Mouse (Mus musculus) CH12.LX (cell line): ENCODE data around the gene Agap1. TPM values are rescaled to one million over a fixed set of nuclear protein-coding genes. Genes with fewer than 3 reads are reported as not detected.

Source experiments
- DNase-seq: peaks from one replicate; pipeline ENCODE4 v3.0.0-alpha.2; 2013; ENCODE audit errors: extremely low read depth
- H3K27ac ChIP-seq: 2 replicates; pipeline ENCODE4 v1.5.1; 2012; ENCODE audit warnings: low read depth, mild to moderate bottlenecking, control low read depth, moderate library complexity; ENCODE audit not compliant: insufficient read depth
- H3K27me3 ChIP-seq: replicated peaks from 2 replicates; pipeline ENCODE3; 2012; ENCODE audit warnings: inconsistent platforms
- H3K36me3 ChIP-seq, 2 experiments: replicated peaks in 1 of 2; 2 replicates each; pipeline versions ENCODE3 to v1.6.1; 2012; ENCODE audit warnings: inconsistent platforms in 1 of 2, low read length in 1 of 2, mild to moderate bottlenecking in 1 of 2, mixed read lengths in 1 of 2, moderate library complexity in 1 of 2; ENCODE audit not compliant: control insufficient read depth in 1 of 2, insufficient read depth in 1 of 2
- H3K4me1 ChIP-seq, 2 experiments: 2 replicates each; pipeline ENCODE4 v1.6.1; 2012; ENCODE audit warnings: inconsistent platforms in 1 of 2, moderate library complexity in 1 of 2; ENCODE audit not compliant: insufficient read depth in 2 of 2, control insufficient read depth in 1 of 2
- H3K4me2 ChIP-seq: 2 replicates; pipeline ENCODE4 v1.6.1; 2012; ENCODE audit warnings: low read depth, mild to moderate bottlenecking, control low read depth; ENCODE audit not compliant: poor library complexity, insufficient read depth, severe bottlenecking
- H3K4me3 ChIP-seq, 3 experiments: fragments of 150-350 bp in 1 of 3; sonication (generic) in 1 of 3; replicated peaks in 1 of 3; 2 replicates each; pipeline versions ENCODE3 to v1.5.1; 2011 to 2012; ENCODE audit warnings: low read depth in 2 of 3, low read length in 2 of 3, mild to moderate bottlenecking in 2 of 3, moderate library complexity in 2 of 3, control low read depth in 1 of 3, improper control_type of control experiment in 1 of 3, inconsistent platforms in 1 of 3, mixed read lengths in 1 of 3; ENCODE audit not compliant: poor library complexity in 1 of 3
- H3K79me2 ChIP-seq: replicated peaks from 2 replicates; pipeline ENCODE4 v1.6.1; 2012; ENCODE audit warnings: mild to moderate bottlenecking, moderate library complexity; ENCODE audit not compliant: control insufficient read depth, poor library complexity, insufficient read depth, severe bottlenecking; ENCODE audit errors: extremely low read depth
- H3K9ac ChIP-seq: 2 replicates; pipeline ENCODE4 v1.6.1; 2012; ENCODE audit warnings: low read depth, mild to moderate bottlenecking, control low read depth, moderate library complexity; ENCODE audit not compliant: insufficient read depth
- H3K9me3 ChIP-seq: replicated peaks from 2 replicates; pipeline ENCODE3; 2012; ENCODE audit warnings: low read length, inconsistent platforms, mixed read lengths
- BHLHE40 ChIP-seq: IDR thresholded peaks from 2 replicates; pipeline ENCODE4 v1.6.1; 2011; ENCODE audit warnings: mild to moderate bottlenecking, low read depth, low read length, improper control_type of control experiment
- CHD1 ChIP-seq: IDR thresholded peaks from 2 replicates; pipeline ENCODE4 v1.6.1; 2012; ENCODE audit warnings: low read depth, low read length, improper control_type of control experiment, inconsistent platforms
- CHD2 ChIP-seq: IDR thresholded peaks from 2 replicates; pipeline ENCODE4 v1.6.1; 2011; ENCODE audit warnings: low read length, improper control_type of control experiment
- CTCF ChIP-seq, 2 experiments: IDR thresholded peaks in 1 of 2; conservative IDR thresholded peaks in 1 of 2; 2 replicates each; pipeline ENCODE4 v1.5.1; 2011 to 2012; ENCODE audit warnings: low read depth in 2 of 2, low read length in 2 of 2, improper control_type of control experiment in 1 of 2, inconsistent platforms in 1 of 2, mild to moderate bottlenecking in 1 of 2, moderate library complexity in 1 of 2
- E2F4 ChIP-seq: IDR thresholded peaks from 2 replicates; pipeline ENCODE4 v1.6.1; 2011; ENCODE audit warnings: low read depth, low read length, improper control_type of control experiment; ENCODE audit not compliant: insufficient replicate concordance
- EP300 ChIP-seq: IDR thresholded peaks from 2 replicates; pipeline ENCODE4 v1.6.1; 2011; ENCODE audit warnings: low read length, improper control_type of control experiment
- GABPA ChIP-seq: IDR thresholded peaks from 2 replicates; pipeline ENCODE4 v1.6.1; 2012; ENCODE audit warnings: low read depth, low read length, improper control_type of control experiment, inconsistent platforms; ENCODE audit not compliant: insufficient replicate concordance
- HCFC1 ChIP-seq: IDR thresholded peaks from 2 replicates; pipeline ENCODE4 v1.6.1; 2012; ENCODE audit warnings: low read depth, mild to moderate bottlenecking, inconsistent platforms, low read length, improper control_type of control experiment
- IRF4 ChIP-seq: IDR thresholded peaks from 2 replicates; pipeline ENCODE4 v1.6.1; 2014; ENCODE audit warnings: low read depth, mild to moderate bottlenecking, inconsistent platforms, low read length, improper control_type of control experiment
- JUND ChIP-seq: conservative IDR thresholded peaks from 2 replicates; pipeline ENCODE4 v1.6.1; 2011; ENCODE audit warnings: low read depth, low read length, improper control_type of control experiment
- KAT2A ChIP-seq: IDR thresholded peaks from 2 replicates; pipeline ENCODE4 v1.6.1; 2012; ENCODE audit warnings: low read length, improper control_type of control experiment, inconsistent platforms; ENCODE audit not compliant: insufficient replicate concordance
- MAFK ChIP-seq: IDR thresholded peaks from 2 replicates; pipeline ENCODE4 v1.6.1; 2011; ENCODE audit warnings: low read length, improper control_type of control experiment; ENCODE audit not compliant: insufficient replicate concordance
- MAZ ChIP-seq: IDR thresholded peaks from 2 replicates; pipeline ENCODE4 v1.6.1; 2012; ENCODE audit warnings: low read depth, mild to moderate bottlenecking, inconsistent platforms, low read length, improper control_type of control experiment, moderate library complexity
- MEF2A ChIP-seq: IDR thresholded peaks from 2 replicates; pipeline ENCODE4 v1.6.1; 2014; ENCODE audit warnings: low read depth, mild to moderate bottlenecking, inconsistent platforms, low read length, improper control_type of control experiment, borderline replicate concordance
- MXI1 ChIP-seq: IDR thresholded peaks from 2 replicates; pipeline ENCODE4 v1.6.1; 2011; ENCODE audit warnings: mild to moderate bottlenecking, low read depth, low read length, improper control_type of control experiment
- MYC ChIP-seq: IDR thresholded peaks from 2 replicates; pipeline ENCODE4 v1.6.1; 2011; ENCODE audit warnings: low read depth, mild to moderate bottlenecking, improper control_type of control experiment, low read length
- NELFE ChIP-seq: IDR thresholded peaks from 2 replicates; pipeline ENCODE4 v1.6.1; 2011; ENCODE audit warnings: low read depth, low read length, improper control_type of control experiment
- PAX5 ChIP-seq: IDR thresholded peaks from 2 replicates; pipeline ENCODE4 v1.6.1; 2012; ENCODE audit warnings: low read length, inconsistent platforms, mixed read lengths
- POLR2A ChIP-seq: IDR thresholded peaks from 2 replicates; pipeline ENCODE4 v1.6.1; 2011; ENCODE audit warnings: low read depth, mild to moderate bottlenecking, improper control_type of control experiment, low read length
- POLR2AphosphoS2 ChIP-seq: IDR thresholded peaks from 2 replicates; pipeline ENCODE4 v1.6.1; 2011; ENCODE audit warnings: low read depth, low read length, improper control_type of control experiment
- RAD21 ChIP-seq: IDR thresholded peaks from 2 replicates; pipeline ENCODE4 v1.6.1; 2011; ENCODE audit warnings: low read depth, mild to moderate bottlenecking, low read length, improper control_type of control experiment, moderate library complexity
- RCOR1 ChIP-seq: conservative IDR thresholded peaks from 2 replicates; pipeline ENCODE4 v1.6.1; 2012; ENCODE audit warnings: low read depth, mild to moderate bottlenecking, inconsistent platforms, low read length, improper control_type of control experiment
- SIN3A ChIP-seq: IDR thresholded peaks from 2 replicates; pipeline ENCODE4 v1.6.1; 2012; ENCODE audit warnings: low read length, improper control_type of control experiment, inconsistent platforms
- SMC3 ChIP-seq: IDR thresholded peaks from 2 replicates; pipeline ENCODE4 v1.6.1; 2011; ENCODE audit warnings: low read depth, low read length, improper control_type of control experiment
- TBP ChIP-seq: conservative IDR thresholded peaks from 2 replicates; pipeline ENCODE4 v1.6.1; 2011; ENCODE audit warnings: low read depth, low read length, improper control_type of control experiment
- ZC3H11A ChIP-seq: IDR thresholded peaks from 2 replicates; pipeline ENCODE4 v1.6.1; 2012; ENCODE audit warnings: low read depth, mild to moderate bottlenecking, inconsistent platforms, low read length, improper control_type of control experiment
- ZKSCAN1 ChIP-seq: IDR thresholded peaks from 2 replicates; pipeline ENCODE4 v1.6.1; 2012; ENCODE audit warnings: low read depth, inconsistent platforms, low read length, improper control_type of control experiment, borderline replicate concordance
- dilution Hi-C: fragments of 300-500 bp; cut with MboI; formaldehyde crosslinking; loops from 2 replicates; pipeline ENCODE4 v1.14.3; 2020; ENCODE audit warnings: low sequenced_read_pairs; ENCODE audit not compliant: extremely low pct_unique_long_range_greater_than_20kb, extremely low pct_ligation_motif_present
- in situ Hi-C: fragments of 300-500 bp; cut with MboI; formaldehyde crosslinking; loops from 3 replicates; pipeline ENCODE4 v1.14.3; 2019; ENCODE audit warnings: low sequenced_read_pairs, low pct_ligation_motif_present, low pct_unique_long_range_greater_than_20kb, mixed read lengths
- polyA plus RNA-seq: library from polyadenylated mRNA; unstranded; fragments of >175 nt; gene quantifications from 2 replicates; pipeline ENCODE4 v1.2.1, GENCODE M21; 2012; ENCODE audit warnings: low read depth; ENCODE audit not compliant: insufficient read length
- total RNA-seq, 2 experiments: library from RNA; depleted of rRNA; stranded (reverse); fragments of 300-350 nt in 1 of 2; fragments of >200 nt in 1 of 2; gene quantifications; 2 replicates each; pipeline ENCODE4 v1.2.3; 2012 to 2014

Gene Agap1
- total and polyA plus RNA-seq, 3 experiments, result not detected

- H3K9ac ChIP-seq, result no peak overlapping the region
- TF ChIP-seq E2F4 (no peak), EP300 (no peak), NELFE (no peak), CHD2 (no peak), TBP (no peak), MAZ (no peak), JUND (no peak), SMC3 (no peak), CHD1 (no peak), SIN3A (no peak), MEF2A (no peak), RCOR1 (no peak), ZC3H11A (no peak), KAT2A (no peak), MYC (no peak), MXI1 (no peak), RAD21 (no peak)
- TF ChIP-seq, all 38 proteins: peak for 0
- Histone ChIP-seq H3K9me3 (peaks cover 76% of the 10 kb centered on the region), H3K27ac (no peak overlapping the region), H3K36me3 (no peaks in the 10 kb centered on the region), H3K4me2 (no peak overlapping the region), H3K4me3 (no peak overlapping the region), H3K4me1 (no peaks in the 10 kb centered on the region), H3K27me3 (no peaks in the 10 kb centered on the region), H3K79me2 (no peaks in the 10 kb centered on the region)
- dilution Hi-C loops (no loop called here), in situ Hi-C loops (no loop called here)
- no peak for DNase-seq
These were observed 301.8 kb downstream of the Agap1 start for GRCm38 (mm10) chr1:89756387-89756786.

GRCm38 (mm10) chr1:89757545-89757944 lies 302.9 kb downstream of the Agap1 start:
- Histone ChIP-seq H3K4me3 (no peak overlapping the region), H3K79me2 (no peaks in the 10 kb centered on the region), H3K4me1 (no peaks in the 10 kb centered on the region), H3K9me3 (peaks cover 77% of the 10 kb centered on the region), H3K36me3 (no peaks in the 10 kb centered on the region), H3K4me2 (no peak overlapping the region), H3K9ac (no peak overlapping the region), H3K27ac (no peak overlapping the region), H3K27me3 (no peaks in the 10 kb centered on the region)
- dilution Hi-C loops, result no loop called here
- TF ChIP-seq MAFK (no peak), CTCF (conservative IDR thresholded peaks at IDR 0.05 in 1 of 2, IDR thresholded peaks at IDR 0.05 in 1 of 2; ENCODE audit: low read depth in 2 of 2, low read length in 2 of 2) (no peak), HCFC1 (no peak), GABPA (no peak), TBP (no peak), CHD1 (no peak), POLR2A (no peak), BHLHE40 (no peak), ZKSCAN1 (no peak), POLR2AphosphoS2 (no peak), CHD2 (no peak), NELFE (no peak), IRF4 (no peak), EP300 (no peak), RAD21 (no peak), MYC (no peak), MEF2A (no peak), PAX5 (no peak)
- in situ Hi-C loops, result no loop called here
- no peak for DNase-seq
